Mouse (Mus musculus): ENCODE measurements around the gene Gm10031. TPM values are rescaled to one million over a fixed set of nuclear protein-coding genes. Genes with fewer than 3 reads are reported as not detected.
"Not testable (repeated sequence)": the region's sequence is repeated elsewhere in the genome, so short reads cannot be mapped to it uniquely, and the experiment has no call there.

Gene Gm10031
- polyA plus RNA-seq, 1 experiment from 2014 or later, result 0.91 TPM

DNA sequence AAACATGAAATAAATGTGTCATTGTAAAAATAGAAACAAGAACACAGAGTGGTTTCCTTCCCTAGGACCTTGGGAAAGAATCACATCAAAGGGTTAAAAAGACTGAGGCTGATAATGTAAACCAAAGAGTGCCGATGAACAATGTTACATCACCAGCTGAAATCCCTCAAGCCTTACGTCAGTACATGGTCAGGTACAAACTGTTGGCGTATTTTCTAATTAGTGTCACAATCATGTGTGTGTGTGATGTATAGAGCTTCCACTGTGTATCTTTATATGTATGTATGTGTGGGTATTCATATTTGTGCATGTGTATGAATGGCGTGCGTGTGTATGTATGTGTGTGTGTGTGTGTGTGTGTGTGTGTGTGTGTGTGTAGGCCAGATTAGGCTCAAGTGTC is 26.9 kb upstream of the Gm10031 start:
- no peak overlapping the region for H3K27ac ChIP-seq (ENCODE audit: low read depth, low read length)
- no peaks in the 10 kb centered on the region for H3K4me1 ChIP-seq (ENCODE audit: control insufficient read depth, insufficient read depth, low read depth, low read length)
- no peaks in the 10 kb centered on the region; the same call in 1 of the 2 replicates for H3K9me3 ChIP-seq (ENCODE audit: control insufficient read depth, low read length)
- WGBS, result 85% methylated on average over 5 of the region's 5 CpGs
- no peak overlapping the region for H3K4me2 ChIP-seq (ENCODE audit: low read length)
- H3K27me3 ChIP-seq (replicated peaks; ENCODE audit: control insufficient read depth, insufficient read depth, low read length), result no peaks in the 10 kb centered on the region
- no peak overlapping the region for H3K9ac ChIP-seq (ENCODE audit: low read depth, low read length)
- no peak for ATAC-seq
- no peak overlapping the region for H3K4me3 ChIP-seq (ENCODE audit: low read length)
- H3K36me3 ChIP-seq (ENCODE audit: control insufficient read depth, insufficient read depth, low read length), result no peaks in the 10 kb centered on the region

DNA sequence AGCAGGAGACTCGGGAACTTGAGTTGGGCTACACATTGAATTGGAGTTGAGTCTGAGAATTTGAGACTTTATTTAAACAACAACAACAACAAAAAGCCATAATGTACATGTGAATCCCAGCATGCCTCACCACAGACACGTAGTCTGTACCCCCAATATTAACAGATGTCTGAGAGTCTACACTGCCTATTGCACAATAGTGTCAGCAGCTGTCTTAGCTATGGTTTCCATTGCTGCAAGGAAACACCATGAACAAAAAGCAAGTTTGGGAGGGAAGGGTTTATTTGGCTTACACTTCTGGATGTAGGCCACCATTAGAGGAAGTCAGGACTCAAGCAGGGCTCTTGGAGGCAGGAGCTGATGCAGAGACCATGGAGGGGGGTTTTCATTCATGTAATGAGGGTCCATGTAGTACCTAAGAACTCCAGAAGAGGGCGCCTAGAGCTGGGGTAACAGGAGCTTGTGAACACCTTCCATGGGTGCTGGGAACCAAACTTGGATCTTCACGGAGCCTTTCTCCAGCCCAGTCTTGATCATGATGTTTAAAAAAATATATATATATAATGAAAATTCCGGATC is 18.8 kb upstream of the Gm10031 start:
- Histone ChIP-seq H3K9ac (ENCODE audit: low read depth, low read length) (no peak overlapping the region), H3K9me3 (ENCODE audit: control insufficient read depth, low read length) (no peaks in the 10 kb centered on the region), H3K4me2 (ENCODE audit: low read length) (no peak overlapping the region), H3K36me3 (ENCODE audit: control insufficient read depth, insufficient read depth, low read length) (no peaks in the 10 kb centered on the region), H3K27me3 (replicated peaks; ENCODE audit: control insufficient read depth, insufficient read depth, low read length) (no peaks in the 10 kb centered on the region), H3K4me3 (ENCODE audit: low read length) (no peak overlapping the region), H3K27ac (ENCODE audit: low read depth, low read length) (no peak overlapping the region), H3K4me1 (ENCODE audit: control insufficient read depth, insufficient read depth, low read depth, low read length) (no peaks in the 10 kb centered on the region)
- ATAC-seq, result no peak
- WGBS, result 76% methylated on average over 5 of the region's 5 CpGs

DNA sequence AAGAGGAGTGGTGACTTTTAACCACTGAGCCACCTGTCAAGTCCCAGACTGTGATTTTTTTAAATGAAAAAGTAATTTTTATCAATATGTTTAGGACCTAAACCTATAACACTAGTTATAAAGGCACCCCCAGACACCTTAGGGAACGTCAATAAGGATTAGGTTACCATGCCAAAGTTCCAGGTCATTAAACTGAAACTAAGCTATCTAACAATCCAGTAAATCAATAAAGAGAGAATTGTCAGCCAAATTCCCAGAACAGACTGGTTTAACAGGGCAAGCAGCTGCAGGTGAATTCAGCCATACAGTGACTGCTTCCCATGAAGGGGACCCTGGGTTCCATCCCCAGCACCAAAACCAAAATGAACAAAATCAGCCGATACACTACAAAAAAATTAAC is 17.9 kb upstream of the Gm10031 start:
- WGBS, result 79% methylated on average over 2 of the region's 2 CpGs
- Histone ChIP-seq H3K27me3 (replicated peaks; ENCODE audit: control insufficient read depth, insufficient read depth, low read length) (no peaks in the 10 kb centered on the region), H3K27ac (ENCODE audit: low read depth, low read length) (no peak overlapping the region), H3K4me1 (ENCODE audit: control insufficient read depth, insufficient read depth, low read depth, low read length) (no peaks in the 10 kb centered on the region), H3K4me2 (ENCODE audit: low read length) (no peak overlapping the region), H3K9me3 (ENCODE audit: control insufficient read depth, low read length) (no peaks in the 10 kb centered on the region), H3K9ac (ENCODE audit: low read depth, low read length) (no peak overlapping the region), H3K4me3 (ENCODE audit: low read length) (no peak overlapping the region), H3K36me3 (ENCODE audit: control insufficient read depth, insufficient read depth, low read length) (no peaks in the 10 kb centered on the region)
- ATAC-seq, result no peak

DNA sequence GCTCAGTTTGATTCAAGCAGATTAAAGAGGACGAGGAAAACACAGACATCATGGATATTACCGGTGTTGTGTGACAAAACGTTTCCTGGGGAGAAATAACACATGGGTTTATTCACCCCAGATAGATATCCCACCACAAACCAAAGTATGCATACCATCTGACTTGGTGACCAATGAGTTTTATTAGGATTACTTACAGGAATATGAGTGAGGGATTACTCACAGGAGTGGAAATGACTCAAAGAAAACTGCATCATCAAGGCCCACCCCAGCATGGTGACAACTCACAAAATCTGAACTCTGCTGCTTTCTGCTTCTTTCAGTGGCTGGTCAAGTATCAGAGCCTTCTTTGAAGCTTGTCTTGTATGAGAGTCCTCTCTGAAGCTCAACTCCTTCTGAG is 16.1 kb upstream of the Gm10031 start:
- WGBS, result 85% methylated on average over 3 of the region's 3 CpGs
- Histone ChIP-seq H3K27me3 (replicated peaks; ENCODE audit: control insufficient read depth, insufficient read depth, low read length) (no peaks in the 10 kb centered on the region), H3K4me2 (ENCODE audit: low read length) (no peak overlapping the region), H3K4me3 (ENCODE audit: low read length) (no peak overlapping the region), H3K27ac (ENCODE audit: low read depth, low read length) (no peak overlapping the region), H3K9ac (ENCODE audit: low read depth, low read length) (no peak overlapping the region), H3K36me3 (ENCODE audit: control insufficient read depth, insufficient read depth, low read length) (no peaks in the 10 kb centered on the region), H3K4me1 (ENCODE audit: control insufficient read depth, insufficient read depth, low read depth, low read length) (no peaks in the 10 kb centered on the region), H3K9me3 (ENCODE audit: control insufficient read depth, low read length) (no peaks in the 10 kb centered on the region)
- no peak for ATAC-seq

DNA sequence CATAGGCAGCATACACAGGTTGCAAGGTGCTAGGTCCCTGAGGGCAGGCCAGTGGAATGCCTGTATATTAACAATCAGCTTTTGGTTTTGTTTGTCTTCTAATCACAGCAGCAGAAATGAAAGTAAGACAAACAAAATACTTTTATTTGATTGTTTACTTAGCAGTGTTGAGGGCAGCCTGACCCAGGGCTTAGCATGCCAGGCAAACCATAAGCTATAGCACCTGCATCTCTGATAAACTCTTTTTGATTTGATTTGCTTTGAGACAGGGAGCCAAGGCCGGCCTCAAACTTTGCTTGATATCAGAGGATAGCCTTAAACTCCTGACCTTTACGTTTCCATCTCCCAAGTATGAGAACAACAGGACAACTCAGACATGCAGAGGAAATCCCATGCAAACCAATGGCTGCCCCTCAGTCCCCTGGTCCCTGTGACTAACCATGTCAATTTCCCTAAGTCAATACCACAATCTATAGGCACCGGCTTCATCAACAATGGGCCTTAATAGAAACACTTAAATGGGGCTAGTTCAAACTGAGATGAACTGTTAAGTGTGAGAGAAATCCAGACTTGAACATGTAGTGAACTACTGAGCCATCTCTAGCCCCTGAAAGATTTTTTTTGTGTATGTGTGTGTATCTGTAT is 3.6 kb upstream of the Gm10031 start:
- H3K4me1 ChIP-seq (ENCODE audit: control insufficient read depth, insufficient read depth, low read depth, low read length), result no peaks in the 10 kb centered on the region
- no peaks in the 10 kb centered on the region for H3K9me3 ChIP-seq (ENCODE audit: control insufficient read depth, low read length)
- no peak overlapping the region for H3K4me3 ChIP-seq (ENCODE audit: low read length)
- no peak overlapping the region for H3K9ac ChIP-seq (ENCODE audit: low read depth, low read length)
- no peak for ATAC-seq
- no peaks in the 10 kb centered on the region for H3K36me3 ChIP-seq (ENCODE audit: control insufficient read depth, insufficient read depth, low read length)
- H3K27me3 ChIP-seq (replicated peaks; ENCODE audit: control insufficient read depth, insufficient read depth, low read length), result no peaks in the 10 kb centered on the region
- no peak overlapping the region for H3K4me2 ChIP-seq (ENCODE audit: low read length)
- no peak overlapping the region for H3K27ac ChIP-seq (ENCODE audit: low read depth, low read length)
- WGBS, result 90% methylated on average over 3 of the region's 3 CpGs

DNA sequence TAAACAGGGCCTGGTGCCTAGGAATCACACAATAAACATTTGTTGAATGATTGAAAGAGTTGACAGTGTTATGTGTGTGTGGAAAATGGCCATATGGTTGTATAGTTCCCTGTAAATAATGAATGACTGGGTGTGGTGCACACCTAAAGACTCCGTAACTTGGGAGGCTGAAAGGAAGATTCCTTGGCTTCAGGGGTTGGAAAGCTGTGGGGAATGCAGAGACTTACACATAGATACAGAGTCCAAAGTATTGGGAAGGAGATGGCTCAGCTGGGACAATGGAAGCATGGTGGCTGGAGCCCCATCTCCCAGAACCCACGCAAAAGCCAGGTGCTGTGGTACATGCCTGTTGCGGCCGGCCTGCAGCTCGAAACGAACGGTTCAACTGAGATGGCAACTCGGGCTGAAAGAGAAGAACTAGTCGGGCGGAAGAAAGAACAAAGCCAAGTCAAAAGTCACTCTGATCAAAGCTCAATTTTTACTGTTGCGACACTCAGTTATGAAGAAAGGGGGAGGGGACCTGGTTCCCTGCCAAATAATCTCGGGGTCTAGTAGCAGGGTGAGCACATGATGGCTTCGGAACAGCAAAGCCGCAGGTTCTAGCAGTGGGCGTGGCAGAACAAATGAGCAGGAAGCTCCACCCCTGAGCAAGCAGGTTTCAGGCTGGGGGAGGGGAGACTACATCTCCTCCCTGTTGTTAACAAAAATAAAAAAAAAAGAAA is 1.9 kb upstream of the Gm10031 start:
- no peak for ATAC-seq
- Histone ChIP-seq H3K9ac (ENCODE audit: low read depth, low read length) (no peak overlapping the region), H3K36me3 (ENCODE audit: control insufficient read depth, insufficient read depth, low read length) (no peaks in the 10 kb centered on the region), H3K27ac (ENCODE audit: low read depth, low read length) (no peak overlapping the region), H3K9me3 (ENCODE audit: control insufficient read depth, low read length) (no peaks in the 10 kb centered on the region), H3K4me3 (ENCODE audit: low read length) (no peak overlapping the region), H3K27me3 (replicated peaks; ENCODE audit: control insufficient read depth, insufficient read depth, low read length) (no peaks in the 10 kb centered on the region), H3K4me1 (ENCODE audit: control insufficient read depth, insufficient read depth, low read depth, low read length) (no peaks in the 10 kb centered on the region), H3K4me2 (ENCODE audit: low read length) (peak overlapping the region; percentile 5; the same call in 1 of the 2 replicates)
- 41% methylated on average over 15 of the region's 15 CpGs for WGBS

DNA sequence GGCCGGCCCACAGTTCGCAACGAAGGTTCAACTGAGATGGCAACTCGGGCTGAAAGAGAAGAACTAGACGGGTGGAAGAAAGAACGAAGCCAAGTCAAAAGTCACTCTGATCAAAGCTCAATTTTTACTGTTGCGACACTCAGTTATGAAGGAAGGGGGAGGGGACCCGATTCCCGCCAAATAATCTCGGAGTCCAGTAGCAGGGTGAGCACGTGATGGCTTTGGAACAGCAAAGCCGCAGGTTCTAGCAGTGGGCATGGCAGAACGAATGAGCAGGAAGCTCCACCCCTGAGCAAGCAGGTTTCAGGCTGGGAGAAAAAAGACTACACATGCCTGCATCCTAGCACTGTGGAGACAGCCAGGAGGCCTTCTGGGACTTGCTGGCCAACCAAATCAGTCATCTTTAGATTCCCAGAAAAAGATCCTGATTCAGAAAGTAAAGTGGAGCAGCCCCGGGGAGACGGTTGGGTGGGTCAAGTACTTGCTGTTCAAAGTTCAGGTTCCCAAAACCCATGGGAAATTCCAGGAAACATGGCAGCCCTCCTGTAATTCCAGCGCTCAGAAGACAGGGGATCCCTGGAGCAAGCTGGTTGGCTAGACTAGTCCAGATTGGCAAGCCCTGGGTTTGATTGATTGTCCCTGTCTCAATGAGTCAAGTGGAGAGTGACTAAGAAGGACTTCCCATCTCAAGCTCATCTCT is 8.8 kb downstream of the Gm10031 start:
- H3K9ac ChIP-seq (ENCODE audit: low read depth, low read length); H3K4me2 ChIP-seq (ENCODE audit: low read length); H3K27me3 ChIP-seq (replicated peaks; ENCODE audit: control insufficient read depth, insufficient read depth, low read length); H3K36me3 ChIP-seq (ENCODE audit: control insufficient read depth, insufficient read depth, low read length); ATAC-seq; H3K4me1 ChIP-seq (ENCODE audit: control insufficient read depth, insufficient read depth, low read depth, low read length); H3K4me3 ChIP-seq (ENCODE audit: low read length); H3K9me3 ChIP-seq (ENCODE audit: control insufficient read depth, low read length); H3K27ac ChIP-seq (ENCODE audit: low read depth, low read length): not testable (repeated sequence)
- 85% methylated on average over 16 of the region's 16 CpGs for WGBS

DNA sequence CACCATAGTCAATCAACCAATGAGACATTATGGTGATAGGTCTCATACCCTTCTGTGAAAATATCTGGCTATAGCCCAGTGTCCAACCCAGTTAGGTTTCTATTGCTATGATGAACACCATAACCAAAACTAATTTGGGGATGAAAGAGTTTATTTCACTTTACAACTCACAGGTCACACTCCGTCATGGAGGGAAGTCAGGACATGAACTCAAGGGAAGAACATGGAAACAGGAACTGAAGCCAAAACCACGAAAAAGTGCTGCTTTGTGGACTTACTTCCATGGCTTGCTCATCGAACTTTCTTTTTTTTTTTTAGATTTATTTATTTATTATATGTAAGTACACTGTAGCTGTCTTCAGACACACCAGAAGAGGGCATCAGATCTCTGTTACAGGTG is 9.7 kb downstream of the Gm10031 start:
- no peak for ATAC-seq
- H3K9ac ChIP-seq (ENCODE audit: low read depth, low read length), result no peak overlapping the region
- no peaks in the 10 kb centered on the region for H3K36me3 ChIP-seq (ENCODE audit: control insufficient read depth, insufficient read depth, low read length)
- whole genome bisulfite sequencing, result 92% methylated on average over 3 of the region's 3 CpGs
- no peak overlapping the region for H3K4me2 ChIP-seq (ENCODE audit: low read length)
- no peaks in the 10 kb centered on the region for H3K27me3 ChIP-seq (replicated peaks; ENCODE audit: control insufficient read depth, insufficient read depth, low read length)
- no peaks in the 10 kb centered on the region for H3K4me1 ChIP-seq (ENCODE audit: control insufficient read depth, insufficient read depth, low read depth, low read length)
- no peak overlapping the region for H3K4me3 ChIP-seq (ENCODE audit: low read length)
- H3K27ac ChIP-seq (ENCODE audit: low read depth, low read length), result no peak overlapping the region
- H3K9me3 ChIP-seq (ENCODE audit: control insufficient read depth, low read length), result no peaks in the 10 kb centered on the region

DNA sequence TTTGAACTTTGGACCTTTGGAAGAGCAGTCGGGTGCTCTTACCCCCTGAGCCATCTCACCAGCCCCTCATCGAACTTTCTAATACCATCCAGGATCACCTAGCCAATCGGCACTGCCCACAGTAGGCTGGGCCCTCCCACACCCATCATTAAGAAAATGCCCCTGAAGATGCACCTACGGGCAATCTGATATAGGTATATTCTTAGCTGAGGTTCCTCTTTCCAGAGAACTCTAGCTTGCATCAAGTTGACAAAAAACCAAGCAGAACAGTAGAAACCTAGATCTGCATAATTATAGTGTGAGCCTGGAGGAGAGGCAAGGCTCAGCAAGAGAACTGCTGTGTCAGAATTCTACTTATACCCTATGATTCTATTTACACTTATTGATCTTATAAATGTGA is 10.1 kb downstream of the Gm10031 start:
- Histone ChIP-seq H3K27me3 (replicated peaks; ENCODE audit: control insufficient read depth, insufficient read depth, low read length) (no peaks in the 10 kb centered on the region), H3K9me3 (ENCODE audit: control insufficient read depth, low read length) (no peaks in the 10 kb centered on the region), H3K4me2 (ENCODE audit: low read length) (no peak overlapping the region), H3K4me3 (ENCODE audit: low read length) (no peak overlapping the region), H3K27ac (ENCODE audit: low read depth, low read length) (no peak overlapping the region), H3K36me3 (ENCODE audit: control insufficient read depth, insufficient read depth, low read length) (no peaks in the 10 kb centered on the region), H3K9ac (ENCODE audit: low read depth, low read length) (no peak overlapping the region), H3K4me1 (ENCODE audit: control insufficient read depth, insufficient read depth, low read depth, low read length) (no peaks in the 10 kb centered on the region)
- no peak for ATAC-seq
- WGBS, result 93% methylated on average over 4 of the region's 4 CpGs

Measured in hindbrain, embryonic 16.5 days (tissue).